ENCODE assay signal across 8 mouse cellular contexts in genomic region chr3:97524835-97525234, GRCm38 (mm10).
DNase-seq lines count a peak whose midpoint lies in the region; ATAC-seq and TF ChIP-seq lines count a peak whose summit lies in the region.

No protein-coding gene starts in this region.

- no peak for TF ChIP-seq POLR2A in cerebellum, adult 2 months (IDR thresholded peaks at IDR 0.05; ENCODE audit: borderline replicate concordance, insufficient read depth, low read length)
- no peak for TF ChIP-seq POLR2A in liver, adult 2 months (IDR thresholded peaks at IDR 0.05; ENCODE audit: extremely low read depth, insufficient read depth, low read length)
- no peak for TF ChIP-seq POLR2A in small intestine, adult 2 months (IDR thresholded peaks at IDR 0.05; ENCODE audit: low read depth, low read length)

- no peaks in the 10 kb centered on the region for H3K36me3 ChIP-seq in liver, adult 2 months (ENCODE audit: control insufficient read depth, insufficient read depth, low read length)
- H3K36me3 ChIP-seq in liver, embryonic 11.5 days (ENCODE audit: control insufficient read depth, insufficient read depth, low read length), result no peaks in the 10 kb centered on the region
- H3K36me3 ChIP-seq in small intestine, adult 2 months (ENCODE audit: control insufficient read depth, insufficient read depth, low read length), result no peaks in the 10 kb centered on the region
- no peaks in the 10 kb centered on the region for H3K36me3 ChIP-seq in intestine, embryonic 16.5 days (ENCODE audit: control insufficient read depth, insufficient read depth, low read length)

- no peaks in the 10 kb centered on the region for H3K4me1 ChIP-seq in cerebellum, adult 2 months (ENCODE audit: control insufficient read depth, insufficient read depth, low read length)
- H3K4me1 ChIP-seq in liver, adult 2 months (ENCODE audit: control insufficient read depth, insufficient read depth, low read length), result no peaks in the 10 kb centered on the region
- no peaks in the 10 kb centered on the region for H3K4me1 ChIP-seq in liver, embryonic 11.5 days (replicated peaks; ENCODE audit: control insufficient read depth, insufficient read depth, low read length)
- H3K4me1 ChIP-seq in small intestine, adult 2 months (ENCODE audit: control insufficient read depth, insufficient read depth, insufficient read length, low read length), result no peaks in the 10 kb centered on the region
- no peaks in the 10 kb centered on the region for H3K4me1 ChIP-seq in intestine, embryonic 16.5 days (ENCODE audit: control insufficient read depth, insufficient read depth, low read length)

- H3K4me2 ChIP-seq in liver, embryonic 11.5 days, result no peak overlapping the region
- no peak overlapping the region for H3K4me2 ChIP-seq in intestine, embryonic 16.5 days (ENCODE audit: low read depth, low read length)

- no peak overlapping the region for H3K4me3 ChIP-seq in cerebellum, adult 2 months (replicated peaks; ENCODE audit: insufficient read depth, low read depth, low read length)
- no peak overlapping the region for H3K4me3 ChIP-seq in liver, adult 2 months (ENCODE audit: insufficient read depth, low read depth, low read length)
- H3K4me3 ChIP-seq in liver, embryonic 11.5 days (ENCODE audit: low read depth, low read length), result no peak overlapping the region
- H3K4me3 ChIP-seq in small intestine, adult 2 months (ENCODE audit: low read depth, low read length), result no peak overlapping the region
- no peak overlapping the region for H3K4me3 ChIP-seq in intestine, embryonic 16.5 days (ENCODE audit: low read length)

- H3K79me2 ChIP-seq in liver, adult 2 months (ENCODE audit: control insufficient read depth, insufficient read depth, low read length), result no peaks in the 10 kb centered on the region

- H3K9ac ChIP-seq in liver, adult 2 months (ENCODE audit: low read depth, low read length), result no peak overlapping the region
- H3K9ac ChIP-seq in liver, embryonic 11.5 days (ENCODE audit: low read depth, low read length), result no peak overlapping the region
- H3K9ac ChIP-seq in intestine, embryonic 16.5 days (ENCODE audit: low read depth, low read length), result no peak overlapping the region

- ATAC-seq in liver, embryonic 11.5 days (replicated peaks; ENCODE audit: low FRiP score), result no peak
- ATAC-seq in intestine, embryonic 16.5 days, result no peak

- H3K27me3 ChIP-seq in cerebellum, adult 2 months (ENCODE audit: control insufficient read depth, insufficient read depth, low read length), result no peaks in the 10 kb centered on the region
- H3K27me3 ChIP-seq in liver, adult 2 months (ENCODE audit: control insufficient read depth, insufficient read depth, low read length), result no peaks in the 10 kb centered on the region
- no peaks in the 10 kb centered on the region for H3K27me3 ChIP-seq in liver, embryonic 11.5 days (replicated peaks; ENCODE audit: control insufficient read depth, insufficient read depth, low read length)
- H3K27me3 ChIP-seq in small intestine, adult 2 months (ENCODE audit: control insufficient read depth, insufficient read depth, low read length), result no peaks in the 10 kb centered on the region
- H3K27me3 ChIP-seq in intestine, embryonic 16.5 days (replicated peaks; ENCODE audit: control insufficient read depth, insufficient read depth, low read length), result no peaks in the 10 kb centered on the region

- TF ChIP-seq CTCF in cerebellum, adult 2 months (IDR thresholded peaks at IDR 0.05; ENCODE audit: borderline replicate concordance, insufficient read depth, low read depth, low read length), result no peak
- no peak for TF ChIP-seq CTCF in liver, adult 2 months (IDR thresholded peaks at IDR 0.05; ENCODE audit: low read depth, low read length)
- TF ChIP-seq CTCF in small intestine, adult 2 months (IDR thresholded peaks at IDR 0.05; ENCODE audit: extremely low read depth, insufficient read length, insufficient replicate concordance, low read depth, low read length), result peak; percentile 31; the same call in 1 of the 2 replicates

- WGBS in cerebellum, adult 2 months, result 84% methylated on average over 5 of the region's 5 CpGs
- 82% methylated on average over 5 of the region's 5 CpGs for WGBS in liver, adult 2 months
- 73% methylated on average over 5 of the region's 5 CpGs for WGBS in liver, embryonic 11.5 days
- 85% methylated on average over 5 of the region's 5 CpGs for WGBS in small intestine, adult 2 months
- 75% methylated on average over 5 of the region's 5 CpGs for WGBS in intestine, embryonic 16.5 days

- no peaks in the 10 kb centered on the region for H3K9me3 ChIP-seq in liver, embryonic 11.5 days (ENCODE audit: control insufficient read depth, low read length)
- H3K9me3 ChIP-seq in intestine, embryonic 16.5 days (ENCODE audit: control insufficient read depth, low read length), result no peaks in the 10 kb centered on the region

- DNase-seq in cerebellum, postnatal 10 days, result peak; percentile 53 to 56
- DNase-seq in cerebellum, adult 2 months, result no peak
- peak; percentile 15 for DNase-seq in liver, adult 2 months (ENCODE audit: extremely low read depth, low read depth, low spot score)
- DNase-seq in liver, embryonic 11.5 days (ENCODE audit: low spot score), result no peak
- peak; percentile 26 for DNase-seq in brain, adult 2 months (ENCODE audit: low read depth, low spot score)
- no peak for DNase-seq in cerebellum, adult 11-12 months

- H3K27ac ChIP-seq in cerebellum, adult 2 months (ENCODE audit: insufficient read depth, low read length), result no peak overlapping the region
- H3K27ac ChIP-seq in liver, adult 2 months (replicated peaks; ENCODE audit: insufficient read depth, low read depth, low read length), result no peak overlapping the region
- H3K27ac ChIP-seq in liver, embryonic 11.5 days (ENCODE audit: low read depth, low read length), result no peak overlapping the region
- no peak overlapping the region for H3K27ac ChIP-seq in small intestine, adult 2 months (ENCODE audit: insufficient read depth, low read depth, low read length)
- H3K27ac ChIP-seq in intestine, embryonic 16.5 days (ENCODE audit: low read length), result no peak overlapping the region

Comparison
In these comparisons a context has a peak if more than half of its experiments do, and no peak if none do; other contexts are left out.
1. DNase-seq: peak in cerebellum, postnatal 10 days (2 of 2), liver, adult 2 months (single experiment) and brain, adult 2 months (single experiment); none in cerebellum, adult 2 months (0 of 2), liver, embryonic 11.5 days (single experiment) and cerebellum, adult 11-12 months (single experiment).